Mouse (Mus musculus) cerebellum, adult 2 months (tissue): ENCODE measurements around the gene G430095P16Rik.

Source experiments
- CTCF ChIP-seq: fragments of 200-500 bp; IDR thresholded peaks from 2 replicates; pipeline ENCODE4 v1.5.1; 2011; ENCODE audit warnings: low read depth, mild to moderate bottlenecking, control low read depth, low read length, moderate library complexity, borderline replicate concordance; ENCODE audit not compliant: insufficient read depth
- POLR2A ChIP-seq: fragments of 200-500 bp; IDR thresholded peaks from 2 replicates; pipeline ENCODE4 v1.6.1; 2011; ENCODE audit warnings: low read length, control low read depth, borderline replicate concordance; ENCODE audit not compliant: insufficient read depth

DNA sequence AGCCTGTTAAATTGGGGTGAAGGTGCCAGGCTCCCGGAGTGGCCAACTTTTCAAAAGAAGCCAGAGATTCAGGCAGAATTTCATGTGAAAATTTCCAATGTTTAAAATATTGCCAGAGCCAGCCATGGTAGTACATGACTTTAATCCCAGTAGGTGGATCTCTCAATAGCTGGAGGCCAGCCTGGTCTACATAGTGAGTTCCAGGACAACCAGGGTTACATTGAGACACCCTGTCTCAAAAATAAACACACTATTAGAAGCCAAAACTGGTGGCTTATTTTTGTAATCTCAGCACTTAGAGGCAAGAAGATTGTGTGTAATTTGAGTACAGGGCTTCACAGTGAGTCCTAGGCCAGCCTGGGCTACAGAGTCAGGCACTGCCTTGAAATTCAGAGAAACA is 12.9 kb upstream of the G430095P16Rik start:
- no peak for TF ChIP-seq CTCF
- TF ChIP-seq POLR2A, result no peak
